Mouse (Mus musculus) cortical plate, adult 2 months (tissue): ENCODE measurements at regions not wholly inside any gene's neighbourhood (a gene's known extent, or its start where the extent isn't known, plus 50 kb on each side); places are given as distances from the start of the nearest gene placed in this dataset.

Experiments
- H3K27ac ChIP-seq: fragments of 200-500 bp; 2 replicates; pipeline ENCODE4 v1.5.1; 2012; ENCODE audit warnings: low read length, control low read depth, inconsistent platforms; ENCODE audit not compliant: insufficient read depth
- H3K4me1 ChIP-seq: fragments of 200-500 bp; 2 replicates; pipeline ENCODE4 v1.6.1; 2011; ENCODE audit warnings: low read length; ENCODE audit not compliant: control insufficient read depth, insufficient read depth
- H3K4me3 ChIP-seq: fragments of 200-500 bp; 2 replicates; pipeline ENCODE4 v1.5.1; 2011; ENCODE audit warnings: mild to moderate bottlenecking, low read length, control low read depth; ENCODE audit not compliant: insufficient read depth
- CTCF ChIP-seq: fragments of 200-500 bp; IDR thresholded peaks from 2 replicates; pipeline ENCODE4 v1.5.1; 2011; ENCODE audit warnings: mild to moderate bottlenecking, control low read depth, low read length; ENCODE audit not compliant: insufficient read depth; ENCODE audit errors: extremely low read depth
- POLR2A ChIP-seq: fragments of 200-500 bp; IDR thresholded peaks from 2 replicates; pipeline ENCODE4 v1.6.1; 2011; ENCODE audit warnings: mild to moderate bottlenecking, low read length, control low read depth; ENCODE audit not compliant: insufficient read depth; ENCODE audit errors: extremely low read depth

- H3K27ac ChIP-seq, result no peak overlapping the region
- H3K4me1 ChIP-seq, result no peaks in the 10 kb centered on the region
- TF ChIP-seq POLR2A, result no peak
- no peak for TF ChIP-seq CTCF
Observed at GRCm38 (mm10) chr13:37617015-37617414, 161.2 kb upstream of the Rreb1 start.

GRCm38 (mm10) chr13:37619841-37620725 is 158.1 kb upstream of the Rreb1 start:
- Histone ChIP-seq H3K27ac (0 out of 2 replicates have a peak overlapping the region, but pooled peaks have one; percentile 4), H3K4me3 (no peak overlapping the region), H3K4me1 (no peaks in the 10 kb centered on the region)
- no peak for TF ChIP-seq POLR2A
- TF ChIP-seq CTCF, result no peak

More at GRCm38 (mm10) chr13:37617015-37617414, 161.2 kb upstream of the Rreb1 start:
- H3K4me3 ChIP-seq, result no peak overlapping the region

- no peaks in the 10 kb centered on the region for H3K4me1 ChIP-seq
- TF ChIP-seq CTCF (no peak), POLR2A (no peak)
- H3K4me3 ChIP-seq, result no peak overlapping the region
- H3K27ac ChIP-seq, result no peak overlapping the region
Observed at GRCm38 (mm10) chr13:37621319-37622050, 156.7 kb upstream of the Rreb1 start.

GRCm38 (mm10) chr13:37622366-37623088 is 155.7 kb upstream of the Rreb1 start:
- Histone ChIP-seq H3K4me1 (no peaks in the 10 kb centered on the region), H3K27ac (no peak overlapping the region), H3K4me3 (no peak overlapping the region)
- TF ChIP-seq CTCF (no peak), POLR2A (no peak)

GRCm38 (mm10) chr13:37624741-37625140 is 153.5 kb upstream of the Rreb1 start:
- TF ChIP-seq POLR2A, result no peak
- TF ChIP-seq CTCF, result no peak
- Histone ChIP-seq H3K4me1 (no peaks in the 10 kb centered on the region), H3K27ac (no peak overlapping the region), H3K4me3 (no peak overlapping the region)

- no peak for TF ChIP-seq CTCF
- no peak for TF ChIP-seq POLR2A
- H3K4me3 ChIP-seq, result no peak overlapping the region
- no peaks in the 10 kb centered on the region for H3K4me1 ChIP-seq
- H3K27ac ChIP-seq, result no peak overlapping the region
Observed at GRCm38 (mm10) chr13:37625532-37626235, 152.5 kb upstream of the Rreb1 start.

- TF ChIP-seq POLR2A (no peak), CTCF (no peak)
- H3K4me3 ChIP-seq, result no peak overlapping the region
- no peak overlapping the region for H3K27ac ChIP-seq
- no peaks in the 10 kb centered on the region for H3K4me1 ChIP-seq
Observed at GRCm38 (mm10) chr13:37628391-37629270, 149.6 kb upstream of the Rreb1 start.

- TF ChIP-seq POLR2A (no peak), CTCF (no peak)
Observed at GRCm38 (mm10) chr13:37629271-37629899, 148.8 kb upstream of the Rreb1 start.

More at GRCm38 (mm10) chr13:37629271-37629899, 148.8 kb upstream of the Rreb1 start:
- Histone ChIP-seq H3K27ac (no peak overlapping the region), H3K4me3 (no peak overlapping the region), H3K4me1 (no peaks in the 10 kb centered on the region)
